In the genomic region with DNA sequence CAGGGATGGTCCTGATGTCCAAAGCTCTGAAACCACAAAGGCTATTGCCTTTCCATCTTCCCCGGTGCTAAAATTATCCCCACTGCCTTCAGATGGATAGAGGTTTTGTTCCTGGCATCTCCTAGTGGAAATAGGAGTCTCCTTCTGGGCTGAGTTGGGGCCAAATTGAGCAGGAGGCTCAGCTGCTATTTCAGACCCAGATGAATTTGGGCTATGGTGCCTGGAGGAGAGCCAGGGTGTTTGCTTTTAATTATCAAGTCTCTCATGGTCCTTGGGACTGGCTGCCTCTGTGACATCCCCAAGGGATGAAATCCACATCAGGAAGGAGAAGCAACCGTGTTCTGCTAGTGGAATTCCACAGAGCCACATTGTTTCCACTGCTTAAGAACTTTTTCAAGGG, we compare ENCODE assay signal across 10 mouse cellular contexts.
A peak's percentile ranks its signal among the peaks of the same experiment; 100 is the strongest.
DNase-seq lines count a peak whose midpoint lies in the region; ATAC-seq and TF ChIP-seq lines count a peak whose summit lies in the region.
"Had no signal": no experiment of that assay in that cellular context is flagged by ENCODE, and none has a peak within 500 bp of the region (broad histone marks: within the 10 kb centered on the region; RNA-seq: fewer than 3 reads in every experiment).

No protein-coding gene starts in this region.

- no peaks in the 10 kb centered on the region for H3K4me1 ChIP-seq in hindbrain, postnatal 0 days (ENCODE audit: insufficient read depth, low read length)
- no peaks in the 10 kb centered on the region for H3K4me1 ChIP-seq in hindbrain, embryonic 16.5 days (ENCODE audit: control insufficient read depth, insufficient read depth, low read depth, low read length)

- H3K9me3 ChIP-seq in hindbrain, postnatal 0 days (ENCODE audit: low read length) = no peaks in the 10 kb centered on the region
- no peaks in the 10 kb centered on the region for H3K9me3 ChIP-seq in hindbrain, embryonic 16.5 days (ENCODE audit: control insufficient read depth, low read length)

- DNase-seq in hindbrain, postnatal 0 days (ENCODE audit: low spot score) = peak; percentile 56
- peak; percentile 76 for DNase-seq in brain, embryonic 14.5 days (ENCODE audit: low read depth)
- DNase-seq in cerebellum, postnatal 10 days = peak; percentile 90 to 91
- DNase-seq in heart, adult 9 months (ENCODE audit: low spot score in 2 of 2) = peak; percentile 46 to 59
- DNase-seq in T-cell, adult 2 months (ENCODE audit: low spot score) = no peak
- no peak for DNase-seq in urinary bladder, postnatal 14 days (ENCODE audit: low spot score)
- DNase-seq in lung, postnatal 14 days = no peak
- DNase-seq: kidney, adult 9 months; lung, postnatal 4 days had no signal

- no peaks in the 10 kb centered on the region for H3K27me3 ChIP-seq in hindbrain, postnatal 0 days (ENCODE audit: insufficient read depth, low read length)
- H3K27me3 ChIP-seq in hindbrain, embryonic 16.5 days (replicated peaks; ENCODE audit: control insufficient read depth, insufficient read depth, low read length) = no peaks in the 10 kb centered on the region

- no peak overlapping the region for H3K9ac ChIP-seq in hindbrain, postnatal 0 days (replicated peaks; ENCODE audit: low read length)
- H3K9ac ChIP-seq in hindbrain, embryonic 16.5 days (ENCODE audit: low read depth, low read length) = no peak overlapping the region

- WGBS in hindbrain, postnatal 0 days = 39% methylated on average over 2 of the region's 2 CpGs
- WGBS in hindbrain, embryonic 16.5 days = 51% methylated on average over 2 of the region's 2 CpGs

- no peak overlapping the region for H3K27ac ChIP-seq in hindbrain, postnatal 0 days
- no peak overlapping the region for H3K27ac ChIP-seq in hindbrain, embryonic 16.5 days (ENCODE audit: low read depth, low read length)

- no peak for TF ChIP-seq POLR2A in brain, embryonic 14.5 days (IDR thresholded peaks at IDR 0.05; ENCODE audit: borderline replicate concordance, extremely low read depth, insufficient read depth, insufficient read length, poor library complexity, severe bottlenecking)

- no peaks in the 10 kb centered on the region for H3K36me3 ChIP-seq in hindbrain, postnatal 0 days (ENCODE audit: insufficient read depth, low read length)
- H3K36me3 ChIP-seq in hindbrain, embryonic 16.5 days (ENCODE audit: control insufficient read depth, insufficient read depth, low read length) = no peaks in the 10 kb centered on the region

- H3K4me2 ChIP-seq in hindbrain, postnatal 0 days (ENCODE audit: low read depth, low read length) = no peak overlapping the region
- no peak overlapping the region for H3K4me2 ChIP-seq in hindbrain, embryonic 16.5 days (ENCODE audit: low read length)

- TF ChIP-seq CTCF in hindbrain, postnatal 0 days (IDR thresholded peaks at IDR 0.05; ENCODE audit: low read depth) = no peak
- no peak for TF ChIP-seq CTCF in brain, embryonic 14.5 days (IDR thresholded peaks at IDR 0.05; ENCODE audit: borderline replicate concordance, extremely low read depth, insufficient read depth, insufficient read length)

- no peak for ATAC-seq in hindbrain, postnatal 0 days
- no peak for ATAC-seq in hindbrain, embryonic 16.5 days

- no peak overlapping the region for H3K4me3 ChIP-seq in hindbrain, postnatal 0 days (ENCODE audit: low read length)
- H3K4me3 ChIP-seq in hindbrain, embryonic 16.5 days (ENCODE audit: low read length) = no peak overlapping the region

Comparison
In these comparisons a context has a peak if more than half of its experiments do, and no peak if none do; other contexts are left out.
1. DNase-seq: peak in hindbrain, postnatal 0 days (single experiment), brain, embryonic 14.5 days (single experiment), cerebellum, postnatal 10 days (2 of 2) and heart, adult 9 months (2 of 2); none in T-cell, adult 2 months (single experiment), urinary bladder, postnatal 14 days (single experiment) and lung, postnatal 14 days (single experiment).